Mouse (Mus musculus): ENCODE data around the gene Akap13. TPM values are rescaled to one million over a fixed set of nuclear protein-coding genes. Genes with fewer than 3 reads are reported as not detected.

The Akap13 gene
- polyA plus RNA-seq, 1 experiment from 2014 or later, result 42.6 TPM

DNA sequence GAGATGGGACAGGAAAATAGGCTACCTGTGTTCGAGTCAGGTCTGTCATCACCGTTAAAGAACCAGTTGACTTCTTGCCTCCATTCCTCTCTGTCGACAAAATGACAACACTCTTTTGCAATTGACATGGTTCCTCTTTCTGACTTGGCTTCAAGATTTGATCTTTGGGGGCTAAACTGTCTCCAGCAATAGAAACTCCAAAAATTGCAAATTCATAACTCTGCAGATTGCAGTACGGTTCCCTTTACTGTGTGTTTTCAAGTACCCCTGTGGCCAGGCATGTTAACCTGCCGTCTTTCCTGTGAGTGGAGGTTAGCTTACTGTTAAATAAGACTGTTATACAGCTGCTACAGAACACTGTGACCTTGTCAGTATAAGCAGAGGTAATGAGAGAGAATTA, 244.5 kb downstream of the Akap13 start:
- WGBS, result 87% methylated on average over 5 of the region's 5 CpGs
- Histone ChIP-seq H3K36me3 (peaks cover 45% of the 10 kb centered on the region), H3K4me1 (no peaks in the 10 kb centered on the region), H3K4me2 (no peak overlapping the region), H3K4me3 (no peak overlapping the region), H3K27me3 (no peaks in the 10 kb centered on the region), H3K9me3 (no peaks in the 10 kb centered on the region), H3K9ac (no peak overlapping the region), H3K27ac (no peak overlapping the region)
- no peak for ATAC-seq (ENCODE audit: insufficient number of reproducible peaks, low FRiP score, low TSS enrichment, low read depth)

DNA sequence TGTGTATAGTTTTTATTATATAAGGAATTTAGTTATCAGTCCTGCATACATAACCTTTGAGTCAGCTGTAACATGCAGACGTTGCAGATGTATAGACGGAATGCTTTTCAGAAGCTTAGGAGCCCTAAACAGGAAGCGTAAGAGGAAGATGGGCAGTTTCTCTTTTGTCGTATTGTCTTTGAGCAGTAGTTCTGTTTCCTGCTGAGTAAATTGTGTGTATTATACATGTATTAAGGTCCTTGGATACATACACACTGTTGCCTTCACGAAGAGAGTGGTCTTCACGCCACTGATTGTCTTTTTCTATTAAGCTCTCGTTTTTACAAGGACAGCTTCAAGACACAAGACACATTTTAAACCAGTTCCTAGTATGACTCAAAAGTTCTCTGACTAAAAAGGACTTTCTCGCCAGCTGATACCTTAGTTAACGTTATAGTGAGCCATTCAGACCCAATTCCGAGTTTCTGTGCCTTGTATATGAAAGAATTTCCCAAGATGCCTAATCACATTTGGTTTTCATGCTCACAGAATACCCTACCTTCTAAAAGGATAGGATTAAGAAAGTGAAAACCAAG, 245.5 kb downstream of the Akap13 start:
- Histone ChIP-seq H3K9ac (no peak overlapping the region), H3K9me3 (no peaks in the 10 kb centered on the region), H3K4me3 (no peak overlapping the region), H3K4me1 (no peaks in the 10 kb centered on the region), H3K27ac (no peak overlapping the region), H3K27me3 (no peaks in the 10 kb centered on the region), H3K36me3 (peaks cover 48% of the 10 kb centered on the region), H3K4me2 (no peak overlapping the region)
- no peak for ATAC-seq (ENCODE audit: insufficient number of reproducible peaks, low FRiP score, low TSS enrichment, low read depth)
- WGBS, result 86% methylated on average over 10 of the region's 10 CpGs

DNA sequence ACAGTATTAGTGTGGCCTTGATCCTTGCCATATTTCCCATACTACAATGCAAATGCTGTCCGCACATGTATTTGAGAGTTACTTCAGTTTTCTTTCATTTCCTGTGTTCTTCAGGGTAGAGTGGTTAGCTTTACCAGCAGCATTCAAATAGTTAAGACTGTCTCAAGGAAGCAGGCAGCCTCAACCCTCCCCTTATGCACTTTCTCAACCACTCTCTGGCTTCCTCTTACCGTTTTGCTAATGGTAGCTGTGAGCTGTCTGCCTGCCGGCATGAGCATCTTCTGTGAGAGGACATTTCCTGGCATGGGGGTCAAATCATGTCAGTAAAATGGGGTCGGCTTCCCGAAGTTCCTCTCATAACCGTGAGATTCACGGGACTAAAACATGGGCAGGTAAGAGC, 246.4 kb downstream of the Akap13 start:
- ATAC-seq (ENCODE audit: insufficient number of reproducible peaks, low FRiP score, low TSS enrichment, low read depth), result no peak
- no peaks in the 10 kb centered on the region for H3K27me3 ChIP-seq
- WGBS, result 72% methylated on average over 7 of the region's 7 CpGs
- H3K4me2 ChIP-seq, result no peak overlapping the region
- H3K9ac ChIP-seq, result no peak overlapping the region
- H3K36me3 ChIP-seq, result peaks cover 46% of the 10 kb centered on the region
- H3K9me3 ChIP-seq, result no peaks in the 10 kb centered on the region
- H3K4me3 ChIP-seq, result no peak overlapping the region
- no peaks in the 10 kb centered on the region for H3K4me1 ChIP-seq
- no peak overlapping the region for H3K27ac ChIP-seq

DNA sequence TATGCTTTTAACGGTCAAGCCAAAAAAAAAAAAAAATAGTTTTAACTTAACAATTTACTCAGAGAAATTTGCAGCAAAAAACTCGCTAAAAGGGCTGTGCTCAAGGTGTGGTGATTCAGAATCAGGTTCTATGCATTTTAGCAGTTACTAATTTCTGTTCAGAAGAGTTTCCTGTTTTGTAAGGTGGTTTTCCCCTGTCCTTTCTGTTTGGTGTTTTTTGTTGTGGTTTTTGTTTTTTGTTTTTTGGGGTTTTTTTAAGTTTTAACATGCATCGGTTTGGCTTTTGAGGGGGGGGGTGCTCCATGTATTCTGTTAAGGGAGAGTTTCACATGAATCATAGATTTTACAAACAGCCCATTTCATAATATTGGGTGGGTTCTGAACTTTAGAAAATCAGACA, 247.0 kb downstream of the Akap13 start:
- no peak overlapping the region for H3K4me2 ChIP-seq
- no peak overlapping the region for H3K9ac ChIP-seq
- no peak overlapping the region for H3K27ac ChIP-seq
- no peaks in the 10 kb centered on the region for H3K9me3 ChIP-seq
- no peak overlapping the region for H3K4me3 ChIP-seq
- H3K36me3 ChIP-seq, result peaks cover 50% of the 10 kb centered on the region
- no peaks in the 10 kb centered on the region for H3K4me1 ChIP-seq
- no peaks in the 10 kb centered on the region for H3K27me3 ChIP-seq
- no peak for ATAC-seq (ENCODE audit: insufficient number of reproducible peaks, low FRiP score, low TSS enrichment, low read depth)
- 85% methylated on average over 3 of the region's 3 CpGs for WGBS

DNA sequence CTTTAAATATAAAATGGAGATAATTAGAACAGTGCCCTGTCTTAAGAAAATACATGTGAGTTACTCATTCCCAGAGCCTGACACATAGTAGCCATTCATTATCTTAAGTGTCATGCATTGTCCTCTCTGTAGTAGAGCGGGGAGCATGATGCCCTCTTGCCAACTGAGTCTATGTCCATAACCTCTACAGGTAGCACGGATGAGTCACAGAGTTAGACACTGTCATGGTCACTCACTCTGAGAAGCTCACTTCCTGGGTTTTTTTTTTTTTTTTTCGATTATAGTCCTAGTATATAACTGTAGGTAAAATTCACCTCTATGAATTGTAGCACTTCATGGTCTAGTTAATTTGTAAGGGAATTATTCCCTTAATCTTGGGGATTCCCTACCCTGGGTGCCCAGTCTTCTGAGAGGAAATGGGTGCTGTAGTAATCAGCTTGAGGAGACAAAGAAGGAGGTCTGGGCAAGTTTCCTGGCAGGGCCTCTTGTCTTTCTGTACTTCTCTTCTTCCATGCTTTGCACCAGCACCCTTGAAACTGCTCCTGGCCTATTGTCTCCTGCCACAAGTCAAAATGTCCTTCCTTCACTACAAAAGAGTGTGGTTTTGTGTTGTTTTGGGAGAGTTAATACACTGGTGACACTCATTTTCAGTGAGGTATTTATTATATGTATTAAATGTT, 247.8 kb downstream of the Akap13 start:
- no peak overlapping the region for H3K27ac ChIP-seq
- H3K9me3 ChIP-seq, result no peaks in the 10 kb centered on the region
- H3K9ac ChIP-seq, result no peak overlapping the region
- peaks cover 53% of the 10 kb centered on the region for H3K36me3 ChIP-seq
- H3K4me2 ChIP-seq, result no peak overlapping the region
- no peak for ATAC-seq (ENCODE audit: insufficient number of reproducible peaks, low FRiP score, low TSS enrichment, low read depth)
- WGBS, result 83% methylated on average over 3 of the region's 3 CpGs
- H3K27me3 ChIP-seq, result no peaks in the 10 kb centered on the region
- H3K4me3 ChIP-seq, result no peak overlapping the region
- H3K4me1 ChIP-seq, result no peaks in the 10 kb centered on the region

DNA sequence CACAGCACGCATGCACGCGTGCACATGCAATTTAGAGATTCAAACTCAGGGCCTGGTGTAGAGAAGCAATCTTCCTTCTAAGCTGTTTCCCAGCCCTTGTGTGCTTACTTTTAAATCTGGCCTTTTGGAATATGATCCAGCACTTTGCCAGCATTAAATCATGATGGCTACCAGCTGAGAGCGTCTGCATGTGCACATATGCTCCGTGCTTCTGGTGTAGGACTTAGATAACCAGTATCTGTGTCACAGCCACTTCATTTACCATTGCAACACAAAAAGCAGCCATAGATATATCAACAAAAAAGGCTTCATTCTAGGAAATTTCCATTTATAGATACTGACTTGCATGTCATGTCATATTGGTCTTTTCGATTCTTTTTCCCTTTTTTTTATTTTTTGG, 249.5 kb downstream of the Akap13 start:
- H3K9ac ChIP-seq, result no peak overlapping the region
- no peak for ATAC-seq (ENCODE audit: insufficient number of reproducible peaks, low FRiP score, low TSS enrichment, low read depth)
- H3K27me3 ChIP-seq, result no peaks in the 10 kb centered on the region
- no peak overlapping the region for H3K4me3 ChIP-seq
- H3K4me1 ChIP-seq, result no peaks in the 10 kb centered on the region
- 79% methylated on average over 6 of the region's 6 CpGs for WGBS
- no peak overlapping the region for H3K27ac ChIP-seq
- H3K9me3 ChIP-seq, result no peaks in the 10 kb centered on the region
- H3K36me3 ChIP-seq, result peaks cover 44% of the 10 kb centered on the region
- H3K4me2 ChIP-seq, result no peak overlapping the region

DNA sequence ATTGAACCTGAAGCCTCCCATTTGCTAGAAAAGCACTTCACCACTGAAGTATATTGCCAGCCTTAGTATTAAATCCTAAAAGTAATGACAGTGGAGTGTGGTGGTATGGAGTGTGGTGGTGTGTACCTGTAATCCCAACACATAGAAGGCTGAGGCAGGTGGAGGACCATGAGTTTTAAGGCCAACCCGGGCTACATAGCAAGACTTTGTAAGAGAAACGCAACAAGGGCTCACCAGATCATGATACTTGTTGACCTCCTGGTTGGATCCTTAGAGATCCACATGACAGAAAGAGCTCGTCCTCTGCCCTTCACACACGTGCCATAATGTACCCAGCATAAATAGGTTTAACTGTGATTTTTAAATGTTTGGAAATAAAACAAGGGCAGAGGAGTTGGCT, 254.6 kb downstream of the Akap13 start:
- 98% methylated on average over 4 of the region's 4 CpGs for WGBS
- Histone ChIP-seq H3K27ac (no peak overlapping the region), H3K4me3 (no peak overlapping the region), H3K36me3 (peaks cover 18% of the 10 kb centered on the region), H3K4me1 (no peaks in the 10 kb centered on the region), H3K27me3 (no peaks in the 10 kb centered on the region), H3K9ac (no peak overlapping the region), H3K4me2 (no peak overlapping the region), H3K9me3 (no peaks in the 10 kb centered on the region)
- ATAC-seq (ENCODE audit: insufficient number of reproducible peaks, low FRiP score, low TSS enrichment, low read depth), result no peak

DNA sequence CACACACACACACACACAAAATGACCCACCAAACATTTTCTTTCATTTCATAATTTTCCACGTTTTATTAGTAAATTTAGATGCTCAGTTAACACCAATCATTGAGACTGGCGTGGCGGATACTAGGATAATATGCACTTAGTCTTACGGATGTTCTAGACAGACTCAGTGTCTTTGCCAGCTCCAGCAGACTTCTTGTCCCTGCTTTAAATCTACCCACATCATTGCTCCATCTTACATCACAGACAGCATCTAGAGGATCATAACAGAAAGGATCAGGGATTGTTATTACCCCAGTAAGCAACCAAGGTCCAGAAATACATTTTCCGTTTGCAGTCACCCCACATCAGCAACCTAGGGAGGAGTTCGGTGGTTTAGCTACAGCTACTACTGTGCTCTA, 255.6 kb downstream of the Akap13 start:
- 88% methylated on average over 6 of the region's 6 CpGs for WGBS
- Histone ChIP-seq H3K9me3 (no peaks in the 10 kb centered on the region), H3K4me1 (no peaks in the 10 kb centered on the region), H3K4me2 (no peak overlapping the region), H3K27me3 (no peaks in the 10 kb centered on the region), H3K4me3 (no peak overlapping the region), H3K36me3 (peaks cover 15% of the 10 kb centered on the region), H3K27ac (no peak overlapping the region), H3K9ac (no peak overlapping the region)
- ATAC-seq (ENCODE audit: insufficient number of reproducible peaks, low FRiP score, low TSS enrichment, low read depth), result no peak

DNA sequence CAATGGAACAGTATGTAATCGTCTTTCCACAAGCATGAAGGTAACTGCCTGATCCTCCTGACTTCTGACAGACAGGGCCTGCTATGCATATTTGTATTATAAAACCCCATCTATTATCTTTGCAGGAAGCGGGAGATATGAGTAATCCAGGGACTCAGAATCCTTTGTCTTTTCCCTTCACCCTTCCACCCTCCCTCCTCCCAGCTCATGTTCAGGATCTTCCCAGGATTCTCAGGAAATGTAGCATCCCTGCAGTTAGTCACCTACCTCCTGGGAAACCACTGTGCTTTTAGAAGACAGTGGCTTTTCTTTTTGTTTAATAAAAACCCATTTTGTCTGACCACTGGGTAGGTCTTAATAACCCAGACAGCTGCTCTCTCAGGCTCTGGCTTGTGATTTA, 256.1 kb downstream of the Akap13 start:
- Histone ChIP-seq H3K4me2 (no peak overlapping the region), H3K9me3 (no peaks in the 10 kb centered on the region), H3K27ac (no peak overlapping the region), H3K4me3 (no peak overlapping the region), H3K27me3 (no peaks in the 10 kb centered on the region), H3K36me3 (peaks cover 11% of the 10 kb centered on the region), H3K9ac (no peak overlapping the region), H3K4me1 (no peaks in the 10 kb centered on the region)
- WGBS, result 77% methylated on average over 2 of the region's 2 CpGs
- ATAC-seq (ENCODE audit: insufficient number of reproducible peaks, low FRiP score, low TSS enrichment, low read depth), result no peak

DNA sequence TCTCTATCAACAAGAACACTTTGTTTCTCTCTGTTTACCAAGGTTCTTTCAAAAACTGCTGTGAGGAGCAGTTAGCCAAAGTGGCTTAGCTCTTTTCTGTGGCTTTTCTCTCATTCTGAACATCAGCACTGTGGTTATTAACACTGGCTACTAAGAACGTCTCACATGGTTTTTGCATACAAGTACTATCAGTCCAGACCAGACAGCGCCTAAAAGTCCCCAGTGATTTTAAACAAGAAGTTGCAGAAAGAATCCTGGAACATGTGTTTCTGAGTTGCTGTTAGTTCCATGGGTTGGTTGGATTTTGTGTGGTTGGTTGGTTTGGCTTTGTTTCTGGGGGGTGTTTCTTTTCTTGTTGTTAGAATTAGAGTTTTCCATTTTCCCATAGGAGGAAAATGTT, 257.5 kb downstream of the Akap13 start:
- Histone ChIP-seq H3K9ac (no peak overlapping the region), H3K4me2 (no peak overlapping the region), H3K27ac (no peak overlapping the region), H3K27me3 (no peaks in the 10 kb centered on the region), H3K4me3 (no peak overlapping the region), H3K36me3 (peaks cover under 1% of the 10 kb centered on the region; the same call in 1 of the 2 replicates), H3K4me1 (no peaks in the 10 kb centered on the region), H3K9me3 (no peaks in the 10 kb centered on the region)
- WGBS, result 64% methylated on average over 2 of the region's 2 CpGs
- ATAC-seq (ENCODE audit: insufficient number of reproducible peaks, low FRiP score, low TSS enrichment, low read depth), result no peak

DNA sequence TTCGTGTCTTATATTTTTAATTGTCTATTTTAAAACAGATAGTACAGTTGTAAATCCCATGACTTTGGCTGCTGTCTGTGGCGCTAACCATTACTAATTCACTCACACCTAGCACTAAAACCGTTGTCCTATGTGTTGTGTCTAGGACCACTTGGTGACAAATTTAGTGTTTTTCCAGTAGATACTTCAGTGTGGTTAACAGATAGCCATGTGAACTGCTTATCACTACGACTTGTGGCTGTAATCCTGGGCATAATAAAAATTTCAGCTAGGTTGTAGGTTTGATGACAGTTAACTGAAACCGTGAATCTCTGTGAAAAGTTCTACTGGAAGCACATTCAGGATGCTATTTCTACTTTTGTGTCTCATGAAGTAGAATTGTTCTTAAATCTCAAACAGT, 258.6 kb downstream of the Akap13 start:
- H3K9ac ChIP-seq, result no peak overlapping the region
- H3K4me2 ChIP-seq, result no peak overlapping the region
- 86% methylated on average over 5 of the region's 5 CpGs for WGBS
- no peak overlapping the region for H3K27ac ChIP-seq
- H3K9me3 ChIP-seq, result no peaks in the 10 kb centered on the region
- no peaks in the 10 kb centered on the region; the same call in 1 of the 2 replicates for H3K36me3 ChIP-seq
- no peaks in the 10 kb centered on the region for H3K4me1 ChIP-seq
- no peak overlapping the region for H3K4me3 ChIP-seq
- H3K27me3 ChIP-seq, result no peaks in the 10 kb centered on the region
- ATAC-seq (ENCODE audit: insufficient number of reproducible peaks, low FRiP score, low TSS enrichment, low read depth), result no peak

DNA sequence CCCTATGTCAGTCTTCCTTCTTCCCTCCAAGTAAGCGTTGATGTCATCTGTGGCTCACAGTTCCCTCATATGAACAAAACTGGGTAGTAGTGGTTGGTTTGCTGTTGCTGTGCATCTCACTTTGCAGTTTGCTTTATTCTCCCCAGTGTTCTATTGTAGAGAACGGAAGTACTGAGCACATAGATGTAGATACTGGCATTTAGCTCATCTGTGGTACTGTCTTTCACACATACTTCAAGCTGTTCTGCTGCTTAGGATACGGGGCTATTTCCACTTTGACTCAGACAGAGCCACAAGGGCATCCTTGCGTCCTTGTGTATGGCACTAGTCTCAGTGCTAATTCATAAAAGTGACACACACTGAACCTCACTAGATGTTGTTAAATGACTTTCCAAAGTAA, 259.7 kb downstream of the Akap13 start:
- Histone ChIP-seq H3K4me3 (no peak overlapping the region), H3K4me2 (no peak overlapping the region), H3K9me3 (no peaks in the 10 kb centered on the region), H3K27ac (no peak overlapping the region), H3K27me3 (no peaks in the 10 kb centered on the region), H3K9ac (no peak overlapping the region), H3K4me1 (no peaks in the 10 kb centered on the region), H3K36me3 (peaks cover 3% of the 10 kb centered on the region; the same call in 1 of the 2 replicates)
- 96% methylated on average over 4 of the region's 4 CpGs for WGBS
- ATAC-seq (ENCODE audit: insufficient number of reproducible peaks, low FRiP score, low TSS enrichment, low read depth), result no peak

DNA sequence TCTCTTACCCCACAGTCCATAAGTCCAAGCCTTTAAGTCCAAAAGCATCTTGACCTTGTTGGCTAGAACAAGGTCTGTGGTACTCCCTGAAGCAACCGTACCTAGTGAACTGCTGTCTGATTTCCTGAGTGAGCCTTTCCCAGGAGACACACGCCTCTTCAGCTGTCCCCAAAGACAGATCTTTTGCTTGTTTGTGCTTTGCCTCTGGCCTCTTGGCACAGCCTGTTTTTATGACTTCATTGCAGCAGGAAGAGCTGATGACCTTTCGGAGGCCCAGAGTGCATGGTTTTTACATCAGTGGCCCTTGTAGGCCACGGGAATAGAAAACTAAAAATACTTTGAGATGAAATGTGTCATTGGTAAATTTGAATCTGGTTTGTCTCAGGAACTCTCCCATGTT, 260.6 kb downstream of the Akap13 start:
- Histone ChIP-seq H3K4me1 (no peaks in the 10 kb centered on the region), H3K4me3 (no peak overlapping the region), H3K9me3 (no peaks in the 10 kb centered on the region), H3K9ac (no peak overlapping the region), H3K36me3 (peaks cover 9% of the 10 kb centered on the region; the same call in 1 of the 2 replicates), H3K4me2 (no peak overlapping the region), H3K27ac (no peak overlapping the region), H3K27me3 (no peaks in the 10 kb centered on the region)
- no peak for ATAC-seq (ENCODE audit: insufficient number of reproducible peaks, low FRiP score, low TSS enrichment, low read depth)
- WGBS, result 54% methylated on average over 4 of the region's 4 CpGs
